Mouse (Mus musculus) neural tube, embryonic 14.5 days (tissue): Measurements from ENCODE around the gene Ubd. TPM values are rescaled to one million over a fixed set of nuclear protein-coding genes. Genes with fewer than 3 reads are reported as not detected.
"Not testable (repeated sequence)": the region's sequence is repeated elsewhere in the genome, so short reads cannot be mapped to it uniquely, and the experiment has no call there.

Experiments
- ATAC-seq: fragments of 200-750 bp; cut with Nextera tagmentation; 2 replicates; pipeline ENCODE4 v1.8.0; 2017; ENCODE audit warnings: low read depth, mild to moderate bottlenecking, moderate TSS enrichment, moderate library complexity
- H3K27ac ChIP-seq: fragments of 300-500 bp; sonication (generic); 2 replicates; pipeline ENCODE4 v1.5.1; 2014; ENCODE audit warnings: low read depth, mild to moderate bottlenecking, control low read depth, low read length, moderate library complexity, mixed read lengths
- H3K27me3 ChIP-seq: fragments of 300-500 bp; sonication (generic); 2 replicates; pipeline ENCODE4 v1.6.1; 2014; ENCODE audit warnings: low read length; ENCODE audit not compliant: control insufficient read depth, insufficient read depth
- H3K36me3 ChIP-seq: fragments of 300-500 bp; sonication (generic); 2 replicates; pipeline ENCODE4 v1.6.1; 2014; ENCODE audit warnings: low read length, mixed read lengths; ENCODE audit not compliant: control insufficient read depth, insufficient read depth
- H3K4me1 ChIP-seq: fragments of 300-500 bp; sonication (generic); 2 replicates; pipeline ENCODE4 v1.6.1; 2014; ENCODE audit warnings: low read length; ENCODE audit not compliant: control insufficient read depth, insufficient read depth
- H3K4me2 ChIP-seq: fragments of 300-500 bp; sonication (generic); 2 replicates; pipeline ENCODE4 v1.6.1; 2014; ENCODE audit warnings: mild to moderate bottlenecking, low read depth, low read length, control low read depth
- H3K4me3 ChIP-seq: fragments of 300-500 bp; sonication (generic); 2 replicates; pipeline ENCODE4 v1.5.1; 2014; ENCODE audit warnings: low read depth, low read length, control low read depth, mixed read lengths
- H3K9ac ChIP-seq: fragments of 300-500 bp; sonication (generic); replicated peaks from 2 replicates; pipeline ENCODE4 v1.6.1; 2014; ENCODE audit warnings: low read depth, mild to moderate bottlenecking, control low read depth, low read length, mixed read lengths
- H3K9me3 ChIP-seq: fragments of 300-500 bp; sonication (generic); 2 replicates; pipeline ENCODE4 v1.6.1; 2016; ENCODE audit warnings: low read length; ENCODE audit not compliant: control insufficient read depth
- whole genome bisulfite sequencing: fragments of 180-500 bp; shearing (Covaris S2); extraction: QIAGEN DNeasy Blood & Tissue Kit; methylation state at CpG from one replicate; pipeline ENCODE4 v1.1.7; 2014; 5-methylcytosine and 5-hydroxymethylcytosine counted together
- polyA plus RNA-seq: library from polyadenylated mRNA; unstranded; fragments of >200 nt; fragmentation: Nextera tagmentation; extraction: Ambion mirVana; gene quantifications from 2 replicates; pipeline ENCODE4 v1.2.1, GENCODE M21; 2014

Gene Ubd
- polyA plus RNA-seq, 1 experiment from 2014 or later: not detected

DNA sequence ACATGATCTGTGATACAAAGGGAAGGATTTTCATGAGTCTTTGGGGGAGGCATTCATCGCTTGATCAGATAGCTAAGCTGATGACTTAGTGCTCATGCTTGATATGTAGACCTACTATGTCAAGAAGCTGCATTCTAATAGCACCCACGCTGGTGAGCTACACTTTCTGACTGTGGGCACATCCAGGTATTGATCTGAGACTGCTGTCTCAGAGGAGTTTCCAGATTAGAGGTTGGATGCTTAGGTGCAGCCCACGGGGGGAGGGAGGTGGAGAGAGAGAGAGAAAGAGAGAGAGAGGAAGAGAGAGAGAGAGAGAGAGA is 10.2 kb downstream of the Ubd start:
- Histone ChIP-seq H3K27ac (no peak overlapping the region), H3K27me3 (no peaks in the 10 kb centered on the region), H3K4me1 (no peaks in the 10 kb centered on the region), H3K9ac (no peak overlapping the region), H3K36me3 (no peaks in the 10 kb centered on the region), H3K9me3 (no peaks in the 10 kb centered on the region), H3K4me2 (no peak overlapping the region), H3K4me3 (no peak overlapping the region)
- 35% methylated on average over 3 of the region's 3 CpGs for WGBS
- ATAC-seq: peak; percentile 77; the same call in 1 of the 2 replicates

- 23% methylated on average over 40 of the region's 40 CpGs for WGBS
- Histone ChIP-seq H3K9ac (peak overlapping the region; percentile 58), H3K27ac (no peak overlapping the region), H3K4me3 (peak overlapping the region; percentile 32), H3K4me2 (peak overlapping the region; percentile 51), H3K27me3 (no peaks in the 10 kb centered on the region), H3K4me1 (no peaks in the 10 kb centered on the region), H3K36me3 (no peaks in the 10 kb centered on the region), H3K9me3 (no peaks in the 10 kb centered on the region)
- peak; percentile 88 for ATAC-seq
Observed at GRCm38 (mm10) chr17:37210884-37211768, 17.4 kb downstream of the Ubd start.

- H3K27me3 ChIP-seq: no peaks in the 10 kb centered on the region
- H3K4me2 ChIP-seq: no peak within 1 kb of the TSS
- H3K27ac ChIP-seq: no peak within 1 kb of the TSS
- H3K9ac ChIP-seq: no peak within 1 kb of the TSS
- no peak within 1 kb of the TSS for H3K4me3 ChIP-seq
- no peak for ATAC-seq
- no peaks in the 10 kb centered on the region for H3K9me3 ChIP-seq
- WGBS: 82% methylated on average over 3 of the region's 3 CpGs
- no peaks in the 10 kb centered on the region for H3K4me1 ChIP-seq
- H3K36me3 ChIP-seq: no peaks in the 10 kb centered on the region
Observed at GRCm38 (mm10) chr17:37213018-37213417, 19.3 kb downstream of the Ubd start, which contains the start of gene Olfr95. TSS of gene Olfr95 (minus strand) at chr17:37213118.

GRCm38 (mm10) chr17:37218486-37218885 is 24.8 kb downstream of the Ubd start:
- WGBS: 92% methylated on average over 3 of the region's 3 CpGs
- H3K27ac ChIP-seq: no peak overlapping the region
- ATAC-seq: no peak

GRCm38 (mm10) chr17:37219846-37220245 is 26.2 kb downstream of the Ubd start, which contains the start of gene Olfr96:
TSS of gene Olfr96 (plus strand) at chr17:37220146.
- Histone ChIP-seq H3K9ac (no peak within 1 kb of the TSS), H3K36me3 (no peaks in the 10 kb centered on the region), H3K27ac (no peak within 1 kb of the TSS), H3K4me3 (no peak within 1 kb of the TSS), H3K27me3 (no peaks in the 10 kb centered on the region), H3K9me3 (no peaks in the 10 kb centered on the region), H3K4me1 (no peaks in the 10 kb centered on the region), H3K4me2 (no peak within 1 kb of the TSS)
- 71% methylated on average over 4 of the region's 4 CpGs for WGBS
- no peak for ATAC-seq

More at GRCm38 (mm10) chr17:37218486-37218885, 24.8 kb downstream of the Ubd start:
- Histone ChIP-seq H3K4me3 (no peak overlapping the region), H3K36me3 (no peaks in the 10 kb centered on the region), H3K4me2 (no peak overlapping the region), H3K4me1 (no peaks in the 10 kb centered on the region), H3K9ac (no peak overlapping the region), H3K9me3 (no peaks in the 10 kb centered on the region), H3K27me3 (no peaks in the 10 kb centered on the region)

- no peak overlapping the region for H3K27ac ChIP-seq
- 39% methylated on average over 1 of the region's 1 CpGs for WGBS
- H3K9me3 ChIP-seq: no peaks in the 10 kb centered on the region
Observed at GRCm38 (mm10) chr17:37221879-37222278, 28.2 kb downstream of the Ubd start.

GRCm38 (mm10) chr17:37237230-37237629 is 43.5 kb downstream of the Ubd start, which contains the start of gene Olfr97:
TSS of gene Olfr97 (minus strand) at chr17:37237330.
- H3K36me3 ChIP-seq, H3K27ac ChIP-seq, H3K4me1 ChIP-seq, ATAC-seq, H3K4me3 ChIP-seq, H3K4me2 ChIP-seq, H3K9me3 ChIP-seq, H3K27me3 ChIP-seq, H3K9ac ChIP-seq: not testable (repeated sequence)
- WGBS: 88% methylated on average over 2 of the region's 2 CpGs

More at GRCm38 (mm10) chr17:37221879-37222278, 28.2 kb downstream of the Ubd start:
- ATAC-seq: no peak
- H3K9ac ChIP-seq: no peak overlapping the region
- H3K27me3 ChIP-seq: no peaks in the 10 kb centered on the region
- H3K36me3 ChIP-seq: no peaks in the 10 kb centered on the region
- no peak overlapping the region for H3K4me2 ChIP-seq
- H3K4me1 ChIP-seq: no peaks in the 10 kb centered on the region
- no peak overlapping the region for H3K4me3 ChIP-seq

DNA sequence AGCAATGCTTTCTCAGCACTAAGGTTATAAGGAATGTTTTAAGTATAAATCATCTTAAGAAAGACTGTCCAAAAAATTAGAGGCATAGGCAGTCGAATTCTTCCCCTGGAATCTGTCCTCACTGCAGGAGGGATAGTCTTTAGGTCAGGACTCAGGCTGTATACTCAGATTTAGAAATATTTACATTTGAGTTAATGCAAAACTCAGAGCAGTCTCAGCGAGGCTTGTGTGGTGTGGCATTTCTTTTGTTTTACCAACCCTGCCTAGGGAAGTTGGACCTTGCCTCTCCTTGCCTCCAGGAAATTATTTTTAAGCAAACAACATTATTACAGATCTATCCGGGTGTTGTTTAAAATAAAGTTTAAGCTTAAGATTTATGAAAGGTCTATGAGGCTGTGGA is 48.5 kb downstream of the Ubd start:
- WGBS: 59% methylated on average over 3 of the region's 3 CpGs
- Histone ChIP-seq H3K27ac (no peak overlapping the region), H3K36me3 (no peaks in the 10 kb centered on the region), H3K4me2 (no peak overlapping the region), H3K9ac (no peak overlapping the region), H3K4me1 (no peaks in the 10 kb centered on the region), H3K9me3 (no peaks in the 10 kb centered on the region), H3K27me3 (no peaks in the 10 kb centered on the region), H3K4me3 (no peak overlapping the region)
- no peak for ATAC-seq
